Mouse (Mus musculus): ENCODE results near the gene Ndufa11. TPM values are rescaled to one million over a fixed set of nuclear protein-coding genes. Genes with fewer than 3 reads are reported as not detected.

Ndufa11 gene
- polyA plus RNA-seq, 1 experiment from 2014 or later: 428 TPM

DNA sequence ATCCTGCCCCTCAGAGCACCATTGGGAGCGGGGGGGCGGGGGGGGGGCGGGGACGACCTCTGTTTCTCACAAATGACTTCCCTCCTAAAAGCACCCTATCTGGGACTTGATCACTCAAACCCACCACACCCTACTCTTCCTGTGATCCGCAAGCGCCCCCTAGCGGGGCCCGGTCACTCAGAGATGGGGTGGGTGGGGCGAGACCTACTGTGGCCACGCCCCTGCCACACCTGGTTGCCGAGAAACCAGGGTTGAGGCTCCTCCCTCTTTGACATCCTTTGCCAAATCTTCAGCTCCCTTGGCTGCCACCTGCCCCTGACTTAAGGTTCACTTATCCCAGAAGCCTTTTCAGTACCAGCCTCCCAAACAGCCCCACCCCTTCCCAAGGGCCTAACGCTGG is 40.6 kb downstream of the Ndufa11 start:
- H3K4me1 ChIP-seq (ENCODE audit: control insufficient read depth, insufficient read depth, low read length): peaks cover 37% of the 10 kb centered on the region; the same call in 1 of the 2 replicates
- H3K4me2 ChIP-seq (ENCODE audit: low read depth, severe bottlenecking): no peak overlapping the region
- 7% methylated on average over 12 of the region's 12 CpGs for WGBS
- no peak overlapping the region for H3K27ac ChIP-seq (replicated peaks; ENCODE audit: low read depth, low read length)
- DNase-seq (ENCODE audit: low spot score) (peak; percentile 77), ATAC-seq (ENCODE audit: insufficient number of reproducible peaks, low FRiP score, low TSS enrichment, low read depth) (no peak)
- H3K9me3 ChIP-seq (ENCODE audit: control insufficient read depth, low read length): no peaks in the 10 kb centered on the region
- no peak overlapping the region for H3K9ac ChIP-seq (ENCODE audit: low read length)
- H3K4me3 ChIP-seq (ENCODE audit: low read depth, low read length): no peak overlapping the region
- no peaks in the 10 kb centered on the region for H3K36me3 ChIP-seq (ENCODE audit: control insufficient read depth, insufficient read depth, low read length)
- H3K27me3 ChIP-seq (ENCODE audit: control insufficient read depth, insufficient read depth, low read length): peaks cover 40% of the 10 kb centered on the region

DNA sequence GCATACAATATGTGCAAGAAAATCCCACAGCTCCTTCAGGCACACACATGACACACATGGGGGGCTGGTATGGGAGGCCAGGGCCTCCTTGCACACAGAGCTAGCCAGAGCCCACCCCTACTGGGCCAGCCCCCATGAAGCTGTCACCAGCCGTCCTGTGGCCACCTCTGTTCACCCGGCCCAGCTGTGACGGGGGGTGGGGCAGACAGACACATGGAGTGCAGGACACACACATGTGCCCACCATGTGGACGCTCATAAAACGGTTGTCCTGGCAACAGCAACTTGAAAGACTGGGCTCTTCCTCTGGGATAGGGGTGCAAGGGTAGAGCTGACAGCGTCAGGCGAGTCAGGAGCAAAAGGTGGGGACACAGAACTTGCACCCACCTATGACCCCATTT is 41.7 kb downstream of the Ndufa11 start:
- no peak overlapping the region for H3K4me2 ChIP-seq (ENCODE audit: low read depth, severe bottlenecking)
- H3K9me3 ChIP-seq (ENCODE audit: control insufficient read depth, low read length): no peaks in the 10 kb centered on the region
- peak; percentile 52 for ATAC-seq (ENCODE audit: insufficient number of reproducible peaks, low FRiP score, low TSS enrichment, low read depth)
- H3K4me3 ChIP-seq (ENCODE audit: low read depth, low read length): no peak overlapping the region
- H3K4me1 ChIP-seq (ENCODE audit: control insufficient read depth, insufficient read depth, low read length): peaks cover 26% of the 10 kb centered on the region; the same call in 1 of the 2 replicates
- H3K27ac ChIP-seq (replicated peaks; ENCODE audit: low read depth, low read length): no peak overlapping the region
- peaks cover 29% of the 10 kb centered on the region for H3K27me3 ChIP-seq (ENCODE audit: control insufficient read depth, insufficient read depth, low read length)
- H3K9ac ChIP-seq (ENCODE audit: low read length): no peak overlapping the region
- H3K36me3 ChIP-seq (ENCODE audit: control insufficient read depth, insufficient read depth, low read length): no peaks in the 10 kb centered on the region
- 15% methylated on average over 7 of the region's 7 CpGs for WGBS
- peak; percentile 86 for DNase-seq (ENCODE audit: low spot score)

DNA sequence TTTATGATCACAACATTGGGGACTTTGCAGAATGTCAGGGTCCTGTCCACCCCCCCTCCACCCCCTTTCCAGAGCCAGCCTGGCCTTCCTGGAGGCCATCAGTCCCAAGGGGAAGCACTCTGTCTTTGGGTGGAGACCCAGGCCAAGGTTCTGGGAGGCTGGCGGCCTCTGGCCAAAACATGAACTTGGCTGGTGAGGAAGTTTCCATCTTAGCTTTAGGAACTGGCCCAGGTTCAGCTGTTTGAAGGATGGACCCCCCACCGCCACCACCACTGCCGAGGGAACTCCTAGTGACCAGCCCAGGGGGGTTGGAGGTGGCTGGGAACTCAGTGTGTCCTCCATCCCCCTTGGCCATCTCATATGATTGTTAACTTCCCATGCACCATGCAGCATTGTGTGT is 43.5 kb downstream of the Ndufa11 start:
- Histone ChIP-seq H3K36me3 (ENCODE audit: control insufficient read depth, insufficient read depth, low read length) (no peaks in the 10 kb centered on the region), H3K27ac (replicated peaks; ENCODE audit: low read depth, low read length) (no peak overlapping the region), H3K9me3 (ENCODE audit: control insufficient read depth, low read length) (no peaks in the 10 kb centered on the region), H3K9ac (ENCODE audit: low read length) (no peak overlapping the region), H3K27me3 (ENCODE audit: control insufficient read depth, insufficient read depth, low read length) (peaks cover 11% of the 10 kb centered on the region), H3K4me2 (ENCODE audit: low read depth, severe bottlenecking) (no peak overlapping the region), H3K4me3 (ENCODE audit: low read depth, low read length) (no peak overlapping the region), H3K4me1 (ENCODE audit: control insufficient read depth, insufficient read depth, low read length) (peaks cover 28% of the 10 kb centered on the region; the same call in 1 of the 2 replicates)
- ATAC-seq (ENCODE audit: insufficient number of reproducible peaks, low FRiP score, low TSS enrichment, low read depth) (no peak), DNase-seq (ENCODE audit: low spot score) (no peak)
- WGBS: 69% methylated on average over 3 of the region's 3 CpGs

DNA sequence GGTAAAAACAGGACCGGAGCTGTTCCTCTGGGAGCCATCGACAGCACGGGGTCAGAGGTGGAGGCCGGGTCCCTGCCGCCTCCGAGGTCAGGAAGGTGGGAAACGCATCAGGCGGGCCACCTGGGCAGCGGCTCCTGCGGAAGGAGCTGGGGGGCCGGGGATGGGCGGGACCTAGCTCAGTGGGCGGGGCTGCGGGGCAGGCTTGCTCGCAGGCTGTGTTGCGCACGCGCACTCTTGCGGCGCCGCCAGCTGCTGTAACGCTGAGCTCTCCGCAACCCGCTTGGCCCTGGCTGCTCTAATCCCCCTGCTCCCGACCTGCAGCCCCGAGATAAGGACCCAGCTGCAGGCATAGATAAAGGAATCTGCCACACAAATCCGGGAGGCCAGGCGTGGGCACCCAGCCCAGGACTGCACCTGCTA is 44.4 kb downstream of the Ndufa11 start:
- peaks cover 2% of the 10 kb centered on the region for H3K36me3 ChIP-seq (ENCODE audit: control insufficient read depth, insufficient read depth, low read length)
- peaks cover 25% of the 10 kb centered on the region; the same call in 1 of the 2 replicates for H3K4me1 ChIP-seq (ENCODE audit: control insufficient read depth, insufficient read depth, low read length)
- H3K4me3 ChIP-seq (ENCODE audit: low read depth, low read length): peak overlapping the region; percentile 34
- peak; percentile 94 for DNase-seq (ENCODE audit: low spot score)
- WGBS: 0% methylated on average over 28 of the region's 28 CpGs
- no peaks in the 10 kb centered on the region for H3K9me3 ChIP-seq (ENCODE audit: control insufficient read depth, low read length)
- ATAC-seq (ENCODE audit: insufficient number of reproducible peaks, low FRiP score, low TSS enrichment, low read depth): peak; percentile 19; the same call in 1 of the 2 replicates
- peak overlapping the region; percentile 70 for H3K4me2 ChIP-seq (ENCODE audit: low read depth, severe bottlenecking)
- peak overlapping the region; percentile 61; the same call in 1 of the 2 replicates for H3K27ac ChIP-seq (replicated peaks; ENCODE audit: low read depth, low read length)
- peak overlapping the region; percentile 52 for H3K9ac ChIP-seq (ENCODE audit: low read length)
- H3K27me3 ChIP-seq (ENCODE audit: control insufficient read depth, insufficient read depth, low read length): peaks cover 3% of the 10 kb centered on the region; the same call in 1 of the 2 replicates

DNA sequence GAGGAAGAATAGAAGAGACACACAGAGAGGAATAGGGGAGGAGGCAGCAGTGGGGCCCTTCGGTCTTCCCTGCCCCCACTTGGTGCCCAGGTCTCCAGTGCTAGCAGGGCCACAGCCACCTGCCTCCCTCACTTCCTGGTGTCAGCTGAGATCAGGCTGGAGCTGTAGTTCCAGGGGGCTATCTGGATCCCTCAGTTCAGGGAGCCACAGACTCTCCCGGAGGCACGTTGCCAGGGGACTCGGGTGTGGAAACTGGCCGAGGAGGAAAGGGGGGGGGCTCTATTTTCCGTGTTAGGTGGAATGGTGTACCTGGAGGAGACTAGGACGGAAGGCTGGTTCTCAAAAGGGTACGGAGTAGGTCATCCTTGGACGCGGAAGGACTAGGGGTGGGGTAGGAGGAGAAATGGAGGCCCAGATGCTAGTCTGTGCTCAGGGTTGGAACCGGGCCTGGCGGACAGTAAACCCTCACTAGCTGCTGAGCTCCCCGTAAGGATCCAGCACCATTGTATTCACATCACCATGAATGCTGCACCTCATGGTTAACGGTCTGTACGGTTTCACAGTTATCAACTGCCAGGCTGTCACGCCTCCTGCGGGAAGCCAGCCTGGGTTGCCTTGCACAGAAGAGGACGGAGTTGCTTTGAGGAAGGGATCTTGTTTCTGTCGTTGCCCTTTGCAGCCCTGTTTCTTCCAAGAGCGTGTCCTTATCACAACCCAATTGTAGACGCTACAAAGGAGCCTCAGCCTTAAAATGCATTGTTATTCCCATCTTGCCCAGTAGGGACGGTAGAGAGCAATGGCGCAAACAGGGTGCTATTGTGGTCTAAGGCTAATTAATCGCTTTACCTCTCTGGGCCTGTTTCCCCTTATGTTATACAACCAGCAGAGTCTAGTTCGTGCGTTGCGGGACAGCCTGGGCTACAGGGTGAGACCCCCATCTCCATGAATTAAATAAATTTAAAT is 45.5 kb downstream of the Ndufa11 start:
- H3K4me3 ChIP-seq (ENCODE audit: low read depth, low read length): no peak overlapping the region
- H3K9me3 ChIP-seq (ENCODE audit: control insufficient read depth, low read length): no peaks in the 10 kb centered on the region
- H3K4me1 ChIP-seq (ENCODE audit: control insufficient read depth, insufficient read depth, low read length): peaks cover 23% of the 10 kb centered on the region; the same call in 1 of the 2 replicates
- peaks cover 12% of the 10 kb centered on the region for H3K36me3 ChIP-seq (ENCODE audit: control insufficient read depth, insufficient read depth, low read length)
- DNase-seq (ENCODE audit: low spot score) (peak; percentile 70), ATAC-seq (ENCODE audit: insufficient number of reproducible peaks, low FRiP score, low TSS enrichment, low read depth) (no peak)
- no peaks in the 10 kb centered on the region for H3K27me3 ChIP-seq (ENCODE audit: control insufficient read depth, insufficient read depth, low read length)
- no peak overlapping the region for H3K27ac ChIP-seq (replicated peaks; ENCODE audit: low read depth, low read length)
- H3K9ac ChIP-seq (ENCODE audit: low read length): no peak overlapping the region
- H3K4me2 ChIP-seq (ENCODE audit: low read depth, severe bottlenecking): no peak overlapping the region
- 53% methylated on average over 27 of the region's 27 CpGs for WGBS

DNA sequence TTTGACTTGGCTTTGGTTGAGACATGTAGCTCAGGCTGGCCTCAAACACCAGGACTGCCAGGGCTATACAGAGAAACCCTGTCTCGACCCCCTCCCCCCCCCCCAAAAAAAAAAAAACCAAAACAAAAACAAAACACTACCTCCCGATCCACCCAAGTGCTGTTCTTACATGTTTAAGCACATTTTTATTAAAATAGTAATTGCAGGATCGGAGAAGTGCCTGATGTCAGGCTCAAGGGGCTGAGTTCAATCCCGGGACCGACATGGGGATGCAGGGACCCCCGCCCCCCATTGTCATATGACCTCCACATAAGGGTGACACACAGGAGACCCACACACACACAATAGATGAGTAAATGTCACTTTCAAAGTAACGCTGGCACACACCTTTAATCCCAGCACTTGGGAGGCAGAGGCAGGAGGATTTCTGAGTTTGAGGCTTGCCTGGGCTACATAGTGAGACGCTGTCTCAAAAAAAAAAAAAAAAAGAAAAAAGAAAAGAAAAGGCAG is 46.2 kb downstream of the Ndufa11 start:
- Histone ChIP-seq H3K4me2 (ENCODE audit: low read depth, severe bottlenecking) (peak overlapping the region; percentile 70; the same call in 1 of the 2 replicates), H3K36me3 (ENCODE audit: control insufficient read depth, insufficient read depth, low read length) (peaks cover 17% of the 10 kb centered on the region), H3K27ac (replicated peaks; ENCODE audit: low read depth, low read length) (no peak overlapping the region), H3K9me3 (ENCODE audit: control insufficient read depth, low read length) (no peaks in the 10 kb centered on the region), H3K4me1 (ENCODE audit: control insufficient read depth, insufficient read depth, low read length) (peaks cover 22% of the 10 kb centered on the region; the same call in 1 of the 2 replicates), H3K27me3 (ENCODE audit: control insufficient read depth, insufficient read depth, low read length) (no peaks in the 10 kb centered on the region), H3K4me3 (ENCODE audit: low read depth, low read length) (no peak overlapping the region; the same call in 1 of the 2 replicates), H3K9ac (ENCODE audit: low read length) (no peak overlapping the region)
- DNase-seq (ENCODE audit: low spot score) (no peak), ATAC-seq (ENCODE audit: insufficient number of reproducible peaks, low FRiP score, low TSS enrichment, low read depth) (no peak)
- 77% methylated on average over 8 of the region's 8 CpGs for WGBS

DNA sequence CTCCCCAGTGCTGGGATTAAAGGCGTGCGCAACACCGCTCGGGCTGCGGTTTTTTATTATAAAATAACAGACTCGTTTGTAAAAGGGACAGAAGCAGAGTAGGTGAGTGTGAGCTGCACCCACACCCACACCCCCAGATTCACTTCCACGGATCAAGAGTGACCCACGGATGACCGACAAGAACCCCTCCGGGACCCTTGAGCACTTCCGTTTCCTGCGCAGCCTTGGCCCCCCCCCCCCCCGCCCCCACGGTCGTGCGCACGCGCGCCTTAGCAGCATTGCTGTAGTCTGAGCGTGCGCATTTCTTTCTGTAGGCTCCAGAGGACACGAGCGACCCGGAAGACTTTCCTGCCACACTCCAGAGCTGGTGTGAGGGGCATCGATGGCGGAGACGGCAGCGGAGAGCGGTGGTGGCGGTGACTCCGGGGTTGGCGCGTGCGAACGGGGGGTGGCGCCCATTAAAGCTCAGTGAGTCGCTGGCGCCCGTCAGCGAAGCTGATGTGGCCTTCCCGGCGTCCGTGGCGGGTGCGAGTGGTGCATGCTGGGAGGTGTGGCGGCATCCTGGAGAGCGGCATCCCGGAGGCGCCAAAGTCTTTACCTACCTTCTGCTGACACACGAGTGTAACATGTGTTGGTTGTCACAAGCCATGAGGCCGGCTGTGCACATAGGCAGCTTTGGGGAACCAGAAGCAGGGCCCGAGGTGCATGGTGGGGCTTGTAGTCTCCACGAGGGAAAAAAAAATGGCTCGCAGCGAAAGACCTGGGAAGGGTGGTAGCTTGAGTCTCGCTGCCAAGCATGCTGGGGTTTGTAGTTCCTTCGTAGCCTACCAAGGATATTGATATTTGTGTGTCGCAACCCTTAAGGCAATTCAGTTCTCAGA is 47.1 kb downstream of the Ndufa11 start, which contains the start of gene Dus3l:
TSS of gene Dus3l (plus strand) at position 284 of the 881 bp plus-strand sequence.
- peak within 1 kb of the TSS; percentile 68 for H3K4me3 ChIP-seq (ENCODE audit: low read depth, low read length)
- H3K9ac ChIP-seq (ENCODE audit: low read length): peak within 1 kb of the TSS; percentile 80
- peak within 1 kb of the TSS; percentile 70 for H3K4me2 ChIP-seq (ENCODE audit: low read depth, severe bottlenecking)
- peak within 1 kb of the TSS; percentile 84 for H3K27ac ChIP-seq (replicated peaks; ENCODE audit: low read depth, low read length)
- no peaks in the 10 kb centered on the region for H3K9me3 ChIP-seq (ENCODE audit: control insufficient read depth, low read length)
- peaks cover 15% of the 10 kb centered on the region; the same call in 1 of the 2 replicates for H3K4me1 ChIP-seq (ENCODE audit: control insufficient read depth, insufficient read depth, low read length)
- H3K27me3 ChIP-seq (ENCODE audit: control insufficient read depth, insufficient read depth, low read length): no peaks in the 10 kb centered on the region
- peak; percentile 67 for ATAC-seq (ENCODE audit: insufficient number of reproducible peaks, low FRiP score, low TSS enrichment, low read depth)
- peaks cover 24% of the 10 kb centered on the region for H3K36me3 ChIP-seq (ENCODE audit: control insufficient read depth, insufficient read depth, low read length)
- 2% methylated on average over 58 of the region's 58 CpGs for WGBS
- peak; percentile 85 for DNase-seq (ENCODE audit: low spot score)
